Mouse (Mus musculus) megakaryocyte, adult 5-6 weeks (primary cell): ENCODE data around the gene Zfp668. TPM values are rescaled to one million over a fixed set of nuclear protein-coding genes. Genes with fewer than 3 reads are reported as not detected.

Experiments used
- ATAC-seq: 2 replicates; pipeline ENCODE4 v1.8.0; 2016; ENCODE audit warnings: mild to moderate bottlenecking, inconsistent platforms; ENCODE audit not compliant: poor library complexity, severe bottlenecking
- total RNA-seq, 2 experiments: library from RNA; stranded (forward) in 1 of 2; stranded (reverse) in 1 of 2; fragments of 153-499, 151-499 nt in 1 of 2; fragments of 221-1000, 200-1000 nt in 1 of 2; gene quantifications; 2 replicates each; pipeline versions ENCODE4 v1.2.3 to v1.2.4; 2015 to 2017

Gene Zfp668
- total RNA-seq, 2 experiments from 2014 or later = 3.1 to 5.7 TPM

- ATAC-seq = no peak
Measured at GRCm38 (mm10) chr7:127813821-127814220, 62.8 kb downstream of the Zfp668 start.

Other genes starting within 250 kb of the Zfp668 start
- gene Bcl7c, start 167.9 kb downstream of the Zfp668 start, total RNA-seq (2015) = 30.2 and 37.4 TPM in 2 replicates
- gene Bcl7c, start 167.9 kb downstream of the Zfp668 start, total RNA-seq (2017) = 8.6 and 16.6 TPM in 2 replicates
- gene Ctf1, start 164.1 kb downstream of the Zfp668 start, total RNA-seq (2015) = 0.16 TPM in 1 of 2 replicates, not detected in the other
- 0.29 TPM in 1 of 2 replicates, not detected in the other for gene Ctf1, start 164.1 kb downstream of the Zfp668 start, total RNA-seq (2017)
- not detected in 2 replicates for gene Ctf2, start 144.7 kb downstream of the Zfp668 start, total RNA-seq (2015)
- not detected in 2 replicates for gene Ctf2, start 144.7 kb downstream of the Zfp668 start, total RNA-seq (2017)
- gene Fbxl19, start 132.3 kb downstream of the Zfp668 start, total RNA-seq (2015) = 2.1 TPM in 2 replicates
- 5.8 and 6.2 TPM in 2 replicates for gene Fbxl19, start 132.3 kb downstream of the Zfp668 start, total RNA-seq (2017)
- gene Orai3, start 107.0 kb downstream of the Zfp668 start, total RNA-seq (2015) = 30.9 and 33.7 TPM in 2 replicates
- gene Orai3, start 107.0 kb downstream of the Zfp668 start, total RNA-seq (2017) = 29.5 and 32.7 TPM in 2 replicates
- gene Setd1a, start 100.2 kb downstream of the Zfp668 start, total RNA-seq (2015) = 35.2 and 43.3 TPM in 2 replicates
- 7.7 and 9.8 TPM in 2 replicates for gene Setd1a, start 100.2 kb downstream of the Zfp668 start, total RNA-seq (2017)
- not detected in 2 replicates for gene Gm49388, start 91.2 kb downstream of the Zfp668 start, total RNA-seq (2015)
- not detected in 2 replicates for gene Gm49388, start 91.2 kb downstream of the Zfp668 start, total RNA-seq (2017)
- gene Hsd3b7, start 76.2 kb downstream of the Zfp668 start, total RNA-seq (2015) = 27.0 and 30.9 TPM in 2 replicates
- 28.5 and 28.7 TPM in 2 replicates for gene Hsd3b7, start 76.2 kb downstream of the Zfp668 start, total RNA-seq (2017)
- 59.2 and 68.7 TPM in 2 replicates for gene Stx4a, start 52.5 kb downstream of the Zfp668 start, total RNA-seq (2015)
- 37.7 and 45.0 TPM in 2 replicates for gene Stx4a, start 52.5 kb downstream of the Zfp668 start, total RNA-seq (2017)
- gene Stx1b, start 52.3 kb downstream of the Zfp668 start, total RNA-seq (2015) = 0.04 TPM in 1 of 2 replicates, not detected in the other
- gene Stx1b, start 52.3 kb downstream of the Zfp668 start, total RNA-seq (2017) = not detected in 2 replicates
- gene Zfp646, start 607 bp downstream of the Zfp668 start, total RNA-seq (2015) = 16.4 and 22.5 TPM in 2 replicates
- gene Zfp646, start 607 bp downstream of the Zfp668 start, total RNA-seq (2017) = 32.2 and 36.8 TPM in 2 replicates
- gene Prss53, start 14.1 kb upstream of the Zfp668 start, total RNA-seq (2015) = 0.48 TPM in 1 of 2 replicates, not detected in the other
- not detected in 2 replicates for gene Prss53, start 14.1 kb upstream of the Zfp668 start, total RNA-seq (2017)
- not detected in 2 replicates for gene Gm21974, start 18.6 kb upstream of the Zfp668 start, total RNA-seq (2015)
- not detected in 2 replicates for gene Gm21974, start 18.6 kb upstream of the Zfp668 start, total RNA-seq (2017)
- 49.9 and 59.6 TPM in 2 replicates for gene Vkorc1, start 18.8 kb upstream of the Zfp668 start, total RNA-seq (2015)
- gene Vkorc1, start 18.8 kb upstream of the Zfp668 start, total RNA-seq (2017) = 5.5 and 11.2 TPM in 2 replicates
- gene Bckdk, start 27.3 kb upstream of the Zfp668 start, total RNA-seq (2015) = 45.1 and 47.9 TPM in 2 replicates
- 31.2 and 35.5 TPM in 2 replicates for gene Bckdk, start 27.3 kb upstream of the Zfp668 start, total RNA-seq (2017)
- gene Kat8, start 35.7 kb upstream of the Zfp668 start, total RNA-seq (2015) = 20.1 and 24.6 TPM in 2 replicates
- gene Kat8, start 35.7 kb upstream of the Zfp668 start, total RNA-seq (2017) = 22.7 and 23.6 TPM in 2 replicates
- gene Prss8, start 53.3 kb upstream of the Zfp668 start, total RNA-seq (2015) = not detected in 2 replicates
- not detected in 2 replicates for gene Prss8, start 53.3 kb upstream of the Zfp668 start, total RNA-seq (2017)
- 0.78 and 1.1 TPM in 2 replicates for gene Prss36, start 69.9 kb upstream of the Zfp668 start, total RNA-seq (2015)
- 1.7 TPM in 1 of 2 replicates, not detected in the other for gene Prss36, start 69.9 kb upstream of the Zfp668 start, total RNA-seq (2017)
- gene Fus, start 90.6 kb upstream of the Zfp668 start, total RNA-seq (2015) = 106 and 143 TPM in 2 replicates
- 31.4 and 61.8 TPM in 2 replicates for gene Fus, start 90.6 kb upstream of the Zfp668 start, total RNA-seq (2017)
- 251 and 323 TPM in 2 replicates for gene Pycard, start 117.0 kb upstream of the Zfp668 start, total RNA-seq (2015)
- gene Pycard, start 117.0 kb upstream of the Zfp668 start, total RNA-seq (2017) = 48.0 and 56.5 TPM in 2 replicates
- not detected in 2 replicates for gene Trim72, start 127.1 kb upstream of the Zfp668 start, total RNA-seq (2015)
- not detected in 2 replicates for gene Trim72, start 127.1 kb upstream of the Zfp668 start, total RNA-seq (2017)
- gene Itgam, start 185.8 kb upstream of the Zfp668 start, total RNA-seq (2015) = 209 and 227 TPM in 2 replicates
- 286 and 332 TPM in 2 replicates for gene Itgam, start 185.8 kb upstream of the Zfp668 start, total RNA-seq (2017)
- gene Gm49368, start 185.9 kb upstream of the Zfp668 start, total RNA-seq (2015) = 9.8 and 11.2 TPM in 2 replicates
- 0.81 and 2.3 TPM in 2 replicates for gene Gm49368, start 185.9 kb upstream of the Zfp668 start, total RNA-seq (2017)